Mouse (Mus musculus): ENCODE measurements around the gene Tmem94. TPM values are rescaled to one million over a fixed set of nuclear protein-coding genes. Genes with fewer than 3 reads are reported as not detected.

Gene Tmem94
- polyA plus RNA-seq, 1 experiment: 132 TPM

DNA sequence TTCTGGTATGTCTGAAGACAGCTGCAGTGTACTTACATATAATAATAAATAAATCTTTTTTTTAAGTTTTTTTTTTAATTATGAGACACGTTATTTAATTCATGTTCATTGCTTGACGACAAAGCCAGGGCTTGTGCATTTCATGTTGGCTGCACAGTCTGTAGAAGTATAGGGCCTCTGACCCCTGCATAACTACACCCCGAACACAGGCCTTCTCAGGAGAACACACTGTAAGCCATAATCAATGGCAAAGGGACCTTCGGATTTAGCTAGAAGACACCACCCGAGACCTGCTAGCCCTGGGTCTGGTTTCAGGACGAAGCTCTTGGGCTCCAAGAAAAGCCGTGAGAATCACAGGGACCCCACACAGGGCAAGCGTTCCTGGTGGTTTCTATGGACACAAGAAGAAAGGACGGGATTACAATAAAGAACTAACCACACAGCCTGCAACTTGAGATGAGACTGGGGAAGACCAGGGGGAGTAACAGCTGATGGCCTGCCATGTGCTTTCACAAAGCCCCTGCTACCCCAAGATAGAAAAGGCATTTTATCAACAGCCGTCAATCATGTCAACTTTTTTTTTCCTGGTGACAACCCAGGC is 27.5 kb upstream of the Tmem94 start:
- 60% methylated on average over 10 of the region's 10 CpGs for WGBS
- Histone ChIP-seq H3K27ac (ENCODE audit: insufficient read depth, low read depth, low read length) (peak overlapping the region; percentile 99), H3K27me3 (ENCODE audit: control insufficient read depth, insufficient read depth, low read length) (no peaks in the 10 kb centered on the region), H3K36me3 (ENCODE audit: control insufficient read depth, insufficient read depth, low read length) (no peaks in the 10 kb centered on the region), H3K4me1 (ENCODE audit: control insufficient read depth, insufficient read depth, insufficient read length, low read length) (peaks cover 19% of the 10 kb centered on the region), H3K4me3 (ENCODE audit: low read depth, low read length) (no peak overlapping the region)
- TF ChIP-seq POLR2A (IDR thresholded peaks at IDR 0.05; ENCODE audit: low read depth, low read length) (peak; percentile 25; the same call in 1 of the 2 replicates), CTCF (IDR thresholded peaks at IDR 0.05; ENCODE audit: extremely low read depth, insufficient read length, insufficient replicate concordance, low read depth, low read length) (no peak)

DNA sequence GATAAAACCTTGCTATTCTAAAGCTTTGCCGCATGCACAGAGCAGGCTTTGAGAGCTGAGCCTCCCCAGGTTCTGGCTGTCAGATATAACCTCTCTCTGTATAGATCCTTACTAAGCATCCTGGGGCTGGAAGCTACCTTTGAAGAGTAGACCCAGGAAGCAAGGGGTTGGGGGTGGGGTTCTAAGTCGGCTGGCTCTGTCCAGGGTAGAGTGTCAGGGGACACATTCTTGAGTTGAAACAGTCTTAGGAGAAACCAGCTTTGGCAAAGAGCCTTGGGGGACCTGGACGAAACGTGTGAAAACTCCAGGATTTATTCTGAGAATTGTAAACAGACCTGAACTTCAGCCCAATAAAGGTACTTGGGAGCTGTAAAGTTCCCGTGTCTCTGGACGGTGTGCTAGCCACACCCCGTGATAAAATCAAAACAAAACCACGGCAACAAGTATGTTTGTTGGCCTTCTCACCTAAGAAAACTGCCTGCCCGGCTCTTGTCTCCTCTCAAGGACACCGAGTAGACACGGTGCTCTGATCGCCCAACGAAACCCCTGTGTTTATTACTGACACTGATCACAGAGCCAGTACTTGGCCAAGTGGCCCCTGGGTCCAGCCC is 26.9 kb upstream of the Tmem94 start:
- H3K27me3 ChIP-seq (ENCODE audit: control insufficient read depth, insufficient read depth, low read length): no peaks in the 10 kb centered on the region
- no peaks in the 10 kb centered on the region for H3K36me3 ChIP-seq (ENCODE audit: control insufficient read depth, insufficient read depth, low read length)
- TF ChIP-seq CTCF (IDR thresholded peaks at IDR 0.05; ENCODE audit: extremely low read depth, insufficient read length, insufficient replicate concordance, low read depth, low read length): no peak
- no peak; the same call in 1 of the 2 replicates for TF ChIP-seq POLR2A (IDR thresholded peaks at IDR 0.05; ENCODE audit: low read depth, low read length)
- H3K4me1 ChIP-seq (ENCODE audit: control insufficient read depth, insufficient read depth, insufficient read length, low read length): peaks cover 19% of the 10 kb centered on the region
- peak overlapping the region; percentile 99 for H3K27ac ChIP-seq (ENCODE audit: insufficient read depth, low read depth, low read length)
- WGBS: 12% methylated on average over 13 of the region's 13 CpGs
- H3K4me3 ChIP-seq (ENCODE audit: low read depth, low read length): no peak overlapping the region

DNA sequence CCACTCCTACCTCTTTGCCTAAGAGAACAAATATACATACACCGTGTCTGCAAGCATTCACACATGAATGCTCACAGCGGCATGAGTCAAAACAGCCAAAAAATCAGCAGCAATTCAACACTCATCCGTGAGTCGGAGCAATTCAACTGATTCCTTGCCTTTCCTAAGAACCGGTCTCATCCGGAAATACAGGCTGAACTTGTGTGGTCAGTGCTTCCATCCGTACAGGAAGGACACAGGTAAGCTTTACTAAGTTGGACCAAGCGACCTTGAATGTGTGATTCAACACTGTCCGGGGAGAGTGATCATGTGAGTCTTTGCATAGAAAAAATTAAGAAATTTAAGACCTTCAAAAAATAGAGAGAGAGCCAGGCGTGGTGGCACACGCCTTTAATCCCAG is 24.2 kb upstream of the Tmem94 start:
- H3K27me3 ChIP-seq (ENCODE audit: control insufficient read depth, insufficient read depth, low read length): no peaks in the 10 kb centered on the region
- no peak overlapping the region for H3K4me3 ChIP-seq (ENCODE audit: low read depth, low read length)
- peaks cover 15% of the 10 kb centered on the region for H3K4me1 ChIP-seq (ENCODE audit: control insufficient read depth, insufficient read depth, insufficient read length, low read length)
- H3K36me3 ChIP-seq (ENCODE audit: control insufficient read depth, insufficient read depth, low read length): no peaks in the 10 kb centered on the region
- TF ChIP-seq POLR2A (IDR thresholded peaks at IDR 0.05; ENCODE audit: low read depth, low read length) (no peak), CTCF (IDR thresholded peaks at IDR 0.05; ENCODE audit: extremely low read depth, insufficient read length, insufficient replicate concordance, low read depth, low read length) (no peak)
- no peak overlapping the region for H3K27ac ChIP-seq (ENCODE audit: insufficient read depth, low read depth, low read length)
- 88% methylated on average over 11 of the region's 11 CpGs for WGBS

DNA sequence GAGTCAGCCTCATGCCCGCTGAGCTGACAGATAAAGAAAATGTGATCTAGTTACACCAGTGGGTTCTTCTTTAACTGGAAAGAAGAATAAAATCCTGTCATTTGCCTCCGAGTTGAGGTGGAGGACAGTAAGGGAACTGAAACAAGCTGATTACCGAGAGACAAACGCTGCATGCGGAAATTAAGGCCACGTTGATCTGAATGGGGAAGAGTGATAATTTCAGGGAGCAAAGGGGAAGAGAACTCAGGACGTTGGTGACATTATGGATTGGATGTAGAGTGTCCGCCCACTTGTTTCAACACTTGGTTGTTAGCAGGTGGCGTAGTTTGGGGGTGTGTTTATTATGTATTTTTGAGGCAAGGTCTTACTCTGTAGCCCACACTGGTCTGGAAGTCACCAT is 22.3 kb upstream of the Tmem94 start:
- TF ChIP-seq CTCF (IDR thresholded peaks at IDR 0.05; ENCODE audit: extremely low read depth, insufficient read length, insufficient replicate concordance, low read depth, low read length) (no peak), POLR2A (IDR thresholded peaks at IDR 0.05; ENCODE audit: low read depth, low read length) (no peak)
- Histone ChIP-seq H3K27ac (ENCODE audit: insufficient read depth, low read depth, low read length) (no peak overlapping the region), H3K27me3 (ENCODE audit: control insufficient read depth, insufficient read depth, low read length) (no peaks in the 10 kb centered on the region), H3K4me1 (ENCODE audit: control insufficient read depth, insufficient read depth, insufficient read length, low read length) (peaks cover 14% of the 10 kb centered on the region), H3K4me3 (ENCODE audit: low read depth, low read length) (no peak overlapping the region), H3K36me3 (ENCODE audit: control insufficient read depth, insufficient read depth, low read length) (no peaks in the 10 kb centered on the region)
- WGBS: 88% methylated on average over 9 of the region's 9 CpGs

DNA sequence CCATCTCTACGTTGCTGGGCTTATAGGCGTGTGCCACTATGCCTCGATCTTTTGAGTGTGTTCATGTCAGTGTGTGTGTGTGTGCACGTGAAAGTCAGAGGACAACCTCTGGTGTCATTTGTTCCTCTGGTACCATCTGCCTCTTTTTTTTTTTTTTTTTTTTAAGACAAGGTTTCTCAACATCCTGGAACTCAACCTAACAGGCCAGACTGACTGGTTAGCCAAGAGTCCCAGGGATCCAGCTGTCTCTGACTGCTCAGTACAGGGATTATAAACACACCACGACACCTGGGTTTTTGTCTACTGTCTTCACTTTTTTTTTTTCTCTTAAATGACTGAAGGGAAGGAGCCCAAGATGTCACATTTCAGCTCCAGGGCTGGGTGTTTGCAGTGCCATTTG is 20.8 kb upstream of the Tmem94 start:
- H3K4me1 ChIP-seq (ENCODE audit: control insufficient read depth, insufficient read depth, insufficient read length, low read length): peaks cover 6% of the 10 kb centered on the region; the same call in 1 of the 2 replicates
- TF ChIP-seq CTCF (IDR thresholded peaks at IDR 0.05; ENCODE audit: extremely low read depth, insufficient read length, insufficient replicate concordance, low read depth, low read length): no peak
- no peak for TF ChIP-seq POLR2A (IDR thresholded peaks at IDR 0.05; ENCODE audit: low read depth, low read length)

DNA sequence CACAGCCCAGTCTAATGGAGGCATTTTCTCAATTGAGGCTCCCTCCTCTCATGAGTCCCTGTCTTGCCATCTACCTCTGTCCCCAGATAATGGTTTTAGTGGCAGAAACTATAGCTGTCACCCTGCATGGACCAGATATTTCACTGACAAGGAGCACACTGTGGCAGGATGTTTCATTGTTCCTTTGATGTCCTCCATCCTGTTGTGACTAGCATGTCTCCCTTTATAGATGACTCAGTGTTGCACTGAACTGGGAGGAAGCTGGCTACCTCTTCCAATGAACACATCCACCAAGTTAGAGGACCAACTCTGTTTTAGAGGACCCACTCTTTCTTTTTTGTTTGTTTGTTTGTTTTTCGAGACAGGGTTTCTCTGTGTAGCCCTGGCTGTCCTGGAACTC is 19.1 kb upstream of the Tmem94 start:
- TF ChIP-seq CTCF (IDR thresholded peaks at IDR 0.05; ENCODE audit: extremely low read depth, insufficient read length, insufficient replicate concordance, low read depth, low read length): no peak
- TF ChIP-seq POLR2A (IDR thresholded peaks at IDR 0.05; ENCODE audit: low read depth, low read length): no peak
- 87% methylated on average over 1 of the region's 1 CpGs for WGBS
- no peak overlapping the region for H3K27ac ChIP-seq (ENCODE audit: insufficient read depth, low read depth, low read length)
- no peaks in the 10 kb centered on the region for H3K27me3 ChIP-seq (ENCODE audit: control insufficient read depth, insufficient read depth, low read length)
- H3K4me3 ChIP-seq (ENCODE audit: low read depth, low read length): no peak overlapping the region
- peaks cover 6% of the 10 kb centered on the region; the same call in 1 of the 2 replicates for H3K4me1 ChIP-seq (ENCODE audit: control insufficient read depth, insufficient read depth, insufficient read length, low read length)
- H3K36me3 ChIP-seq (ENCODE audit: control insufficient read depth, insufficient read depth, low read length): no peaks in the 10 kb centered on the region

More for the DNA sequence above, 20.8 kb upstream of the Tmem94 start:
- H3K27me3 ChIP-seq (ENCODE audit: control insufficient read depth, insufficient read depth, low read length): no peaks in the 10 kb centered on the region
- 73% methylated on average over 5 of the region's 5 CpGs for WGBS
- no peak overlapping the region for H3K4me3 ChIP-seq (ENCODE audit: low read depth, low read length)
- H3K36me3 ChIP-seq (ENCODE audit: control insufficient read depth, insufficient read depth, low read length): no peaks in the 10 kb centered on the region
- H3K27ac ChIP-seq (ENCODE audit: insufficient read depth, low read depth, low read length): no peak overlapping the region

DNA sequence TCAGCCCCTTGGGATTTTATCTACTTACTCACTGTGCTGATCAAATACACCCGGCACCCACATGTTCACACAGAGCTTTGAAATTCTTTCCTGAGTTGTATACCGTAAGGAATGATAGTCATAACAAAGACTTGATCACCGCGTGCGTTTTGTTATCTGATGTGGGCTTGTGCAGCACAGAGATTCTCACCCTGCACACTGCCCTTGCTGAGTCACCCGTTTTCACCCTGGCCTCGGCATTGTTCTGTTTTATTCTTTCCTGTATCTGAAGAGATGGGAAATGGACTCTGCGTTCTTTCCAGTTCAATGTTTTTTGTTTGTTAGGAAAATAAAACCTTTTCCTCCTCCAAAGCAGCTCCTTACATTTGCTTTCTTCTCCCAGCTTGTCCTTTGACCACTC is 18.5 kb upstream of the Tmem94 start:
- no peak overlapping the region for H3K4me3 ChIP-seq (ENCODE audit: low read depth, low read length)
- TF ChIP-seq CTCF (IDR thresholded peaks at IDR 0.05; ENCODE audit: extremely low read depth, insufficient read length, insufficient replicate concordance, low read depth, low read length): no peak
- no peak for TF ChIP-seq POLR2A (IDR thresholded peaks at IDR 0.05; ENCODE audit: low read depth, low read length)
- no peaks in the 10 kb centered on the region for H3K36me3 ChIP-seq (ENCODE audit: control insufficient read depth, insufficient read depth, low read length)
- H3K4me1 ChIP-seq (ENCODE audit: control insufficient read depth, insufficient read depth, insufficient read length, low read length): peaks cover 6% of the 10 kb centered on the region; the same call in 1 of the 2 replicates
- no peak overlapping the region for H3K27ac ChIP-seq (ENCODE audit: insufficient read depth, low read depth, low read length)
- WGBS: 6% methylated on average over 8 of the region's 8 CpGs
- no peaks in the 10 kb centered on the region for H3K27me3 ChIP-seq (ENCODE audit: control insufficient read depth, insufficient read depth, low read length)

All from small intestine, adult 2 months (tissue).